Mouse (Mus musculus) mesoderm, embryonic 11.5 days (tissue): Measurements from ENCODE around the gene Sema3e.
A peak's percentile ranks its signal among the peaks of the same experiment; 100 is the strongest.

Experiments used
- DNase-seq: peaks from one replicate; pipeline ENCODE4 v3.0.0-alpha.2; 2012; ENCODE audit warnings: low read depth, low spot score

Gene Sema3e

DNA sequence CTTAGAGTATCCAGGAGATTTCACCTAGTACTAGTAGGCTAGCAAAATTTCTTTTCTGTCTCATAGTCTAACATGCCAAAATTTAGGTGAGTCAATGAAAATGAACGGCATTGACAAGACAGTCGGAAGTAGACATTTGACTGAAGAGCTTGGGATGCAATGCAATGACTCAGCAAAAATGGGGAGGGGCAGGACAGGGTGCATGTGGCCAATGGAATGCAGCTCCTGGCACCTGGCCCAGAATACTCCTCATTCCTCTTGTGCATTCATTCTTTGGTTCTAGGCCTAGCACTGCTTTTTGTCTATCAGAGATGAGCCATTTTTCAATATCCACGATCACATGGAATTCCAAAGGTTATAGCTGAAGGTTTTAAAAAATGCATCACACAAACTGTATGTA lies 48.1 kb downstream of the Sema3e start:
- DNase-seq, result no peak

DNA sequence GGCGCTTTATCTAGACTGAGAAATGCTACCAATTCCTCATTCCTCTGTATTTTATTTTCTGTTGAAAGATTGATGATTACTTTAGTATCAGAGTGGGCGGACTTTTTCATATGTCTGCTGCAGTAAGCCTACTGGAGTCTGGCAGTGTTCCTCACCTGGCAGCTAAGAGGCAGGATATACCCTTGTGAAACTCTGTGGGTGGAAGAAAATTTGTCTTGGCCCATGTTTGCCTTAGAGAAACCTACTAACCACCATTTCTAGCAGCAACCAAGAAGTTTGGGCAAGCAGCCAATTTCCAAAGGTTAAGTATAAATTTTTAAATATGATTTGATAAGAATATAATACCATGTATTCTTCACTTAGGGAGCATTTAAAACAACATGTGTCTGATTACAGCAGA lies 63.0 kb downstream of the Sema3e start:
- no peak for DNase-seq

- DNase-seq, result no peak
Observed at GRCm38 (mm10) chr5:14089875-14090608, 65.0 kb downstream of the Sema3e start.

DNA sequence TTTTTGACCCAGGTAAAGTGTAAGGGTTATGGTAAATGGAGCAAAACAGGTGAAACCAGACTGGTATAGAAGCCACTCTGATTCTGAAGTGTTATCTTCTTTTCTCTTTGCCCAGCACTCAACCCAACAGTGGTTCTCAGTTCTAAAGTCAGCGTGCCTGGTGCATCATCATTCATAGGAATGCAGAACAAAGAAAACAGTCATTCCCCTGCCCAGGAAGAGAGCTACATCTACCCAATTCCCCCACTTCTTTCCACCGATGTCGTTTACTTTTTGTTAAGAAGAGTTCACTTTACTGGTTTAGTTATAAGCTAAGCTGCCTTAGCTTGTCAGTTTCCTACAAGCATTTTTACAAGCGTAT lies 65.5 kb downstream of the Sema3e start:
- no peak for DNase-seq

- DNase-seq, result no peak
Observed at GRCm38 (mm10) chr5:14092262-14092776, 67.2 kb downstream of the Sema3e start.

DNA sequence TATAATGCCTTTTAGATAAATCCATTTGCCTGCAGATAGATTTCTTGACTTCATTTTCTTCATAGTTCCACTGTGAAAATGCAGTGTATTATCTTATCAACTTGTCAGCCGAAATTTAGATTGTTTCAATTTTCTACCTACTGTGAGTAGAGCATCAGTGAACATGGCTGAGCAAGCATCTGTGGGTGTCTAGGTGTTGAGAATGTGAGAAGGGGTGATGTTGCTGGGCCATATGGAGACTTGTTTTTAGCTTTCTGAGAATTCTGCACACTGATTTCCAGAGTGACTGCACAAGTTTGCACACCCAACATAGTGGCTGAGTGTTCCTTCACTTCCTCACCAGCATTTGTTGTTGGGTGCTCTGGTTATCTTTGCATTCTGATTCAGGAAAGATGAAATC lies 71.1 kb downstream of the Sema3e start:
- no peak for DNase-seq

- no peak for DNase-seq
Observed at GRCm38 (mm10) chr5:14098677-14099076, 73.6 kb downstream of the Sema3e start.

DNA sequence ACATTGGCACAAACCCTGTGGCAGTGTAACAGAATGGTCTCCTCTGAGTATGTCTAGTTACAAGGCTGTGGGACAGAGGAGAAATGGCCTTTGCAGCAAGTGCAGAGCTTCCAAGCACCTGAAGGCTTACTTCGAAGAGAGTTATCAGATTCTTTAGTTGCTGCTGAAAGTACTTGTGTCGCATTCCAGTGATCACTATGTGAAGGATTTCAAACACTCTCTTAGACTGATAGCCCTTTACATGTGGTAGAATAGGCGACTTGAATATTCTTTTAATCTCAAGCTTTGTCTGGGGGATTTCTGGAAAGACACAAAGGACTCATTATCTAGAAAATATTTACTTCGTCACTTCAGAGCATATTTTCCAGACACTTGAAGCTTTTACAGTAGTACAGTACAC lies 82.3 kb downstream of the Sema3e start:
- no peak for DNase-seq

GRCm38 (mm10) chr5:14109001-14109400 lies 83.9 kb downstream of the Sema3e start:
- no peak for DNase-seq

DNA sequence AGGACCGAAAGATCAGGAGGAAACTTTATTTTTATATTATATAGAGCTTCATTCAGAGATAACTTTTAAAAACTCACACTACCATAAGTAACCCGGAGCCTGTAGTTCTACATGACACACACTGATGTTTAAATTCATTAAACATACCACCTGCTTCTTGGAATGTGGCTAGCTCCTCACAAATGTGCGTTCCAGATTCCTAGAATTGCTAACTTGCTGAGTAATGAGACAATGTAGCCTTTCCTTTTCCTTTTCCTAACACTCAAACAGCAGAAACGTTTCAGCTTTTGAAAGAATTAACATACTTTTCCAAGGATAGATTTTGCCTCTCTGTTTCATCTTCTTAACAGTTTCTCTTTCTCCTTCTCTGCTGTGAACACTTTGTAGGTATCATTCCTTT lies 86.3 kb downstream of the Sema3e start:
- DNase-seq, result no peak

- no peak for DNase-seq
Observed at GRCm38 (mm10) chr5:14121902-14122301, 96.8 kb downstream of the Sema3e start.

DNA sequence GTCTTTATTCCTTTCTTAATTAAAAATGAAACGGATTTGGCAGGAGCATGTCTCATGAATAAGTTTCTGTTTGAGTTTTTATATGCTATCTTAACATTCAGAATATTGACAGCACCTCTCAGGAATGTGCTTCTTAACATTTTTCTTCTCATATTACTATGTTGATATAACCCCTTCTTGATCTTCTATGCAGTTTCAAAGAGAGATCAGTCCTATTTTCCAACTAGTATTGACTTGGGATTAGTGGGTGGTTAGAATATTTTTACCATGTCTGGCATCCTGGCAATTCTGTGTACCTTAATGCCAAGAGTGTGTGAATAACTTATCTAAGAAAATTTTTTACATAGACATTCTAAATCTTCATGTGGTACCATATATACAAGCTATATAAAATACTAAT lies 101.5 kb downstream of the Sema3e start:
- DNase-seq, result no peak

GRCm38 (mm10) chr5:14135929-14136328 lies 110.9 kb downstream of the Sema3e start:
- no peak for DNase-seq

DNA sequence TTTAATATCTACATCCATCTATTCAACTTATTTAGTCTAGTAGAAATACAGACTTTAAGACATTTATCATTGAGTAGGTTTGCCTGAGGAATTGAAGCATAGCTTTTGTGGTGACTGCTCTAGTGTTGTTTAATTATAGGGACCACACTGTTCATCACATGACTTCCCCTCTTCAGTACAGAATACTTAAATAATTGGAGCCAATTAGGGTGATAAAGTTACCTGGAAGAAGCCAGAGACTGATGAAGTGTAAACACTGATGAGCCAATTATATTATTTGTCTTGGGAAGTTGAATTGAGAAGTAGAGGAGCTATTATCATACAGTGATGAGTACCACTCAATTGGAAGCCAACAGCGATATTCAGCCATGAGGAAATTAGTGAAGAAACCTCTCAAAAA lies 113.6 kb downstream of the Sema3e start:
- DNase-seq, result no peak

DNA sequence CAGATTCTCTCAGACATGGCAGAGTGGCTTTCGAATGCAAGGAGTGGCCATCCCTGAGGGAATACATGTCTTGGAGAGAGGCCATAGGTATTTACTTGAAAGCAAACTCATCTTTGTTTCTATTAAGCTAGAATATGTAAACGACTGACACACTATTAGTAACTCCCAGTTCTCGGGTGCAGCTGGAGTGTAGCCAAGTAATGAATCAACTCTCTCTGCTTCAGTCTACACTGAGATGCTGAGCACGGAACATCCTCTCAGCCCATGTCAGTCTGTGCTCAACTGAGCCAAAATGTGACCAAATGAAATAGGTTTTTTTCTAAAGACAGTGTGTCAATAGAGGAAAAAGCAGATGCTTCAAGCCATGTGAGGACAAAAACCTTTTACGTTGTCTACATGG lies 137.5 kb downstream of the Sema3e start:
- DNase-seq, result no peak

GRCm38 (mm10) chr5:14163280-14163679 lies 138.2 kb downstream of the Sema3e start:
- DNase-seq, result no peak

DNA sequence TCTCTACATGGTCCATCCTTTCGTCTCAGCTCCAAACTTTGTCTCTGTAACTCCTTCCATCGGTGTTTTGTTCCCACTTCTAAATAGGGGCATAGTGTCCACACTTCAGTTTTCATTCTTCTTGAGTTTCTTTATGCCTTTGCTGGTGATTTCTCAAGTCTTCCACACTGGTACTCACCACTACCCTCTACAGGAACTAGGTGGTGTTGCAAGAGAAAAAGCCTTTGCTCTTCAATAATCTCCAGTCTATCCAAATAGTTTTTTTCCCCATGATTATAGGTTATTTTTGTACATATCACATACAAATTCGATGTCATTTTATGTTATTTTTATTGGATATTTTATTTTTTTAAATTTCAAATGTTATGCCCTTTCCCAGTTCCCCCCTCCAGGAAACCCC lies 142.7 kb downstream of the Sema3e start:
- peak; percentile 6 for DNase-seq

GRCm38 (mm10) chr5:14173355-14174183 lies 148.5 kb downstream of the Sema3e start:
- DNase-seq, result no peak

- no peak for DNase-seq
Observed at GRCm38 (mm10) chr5:14180571-14180970, 155.5 kb downstream of the Sema3e start.

DNA sequence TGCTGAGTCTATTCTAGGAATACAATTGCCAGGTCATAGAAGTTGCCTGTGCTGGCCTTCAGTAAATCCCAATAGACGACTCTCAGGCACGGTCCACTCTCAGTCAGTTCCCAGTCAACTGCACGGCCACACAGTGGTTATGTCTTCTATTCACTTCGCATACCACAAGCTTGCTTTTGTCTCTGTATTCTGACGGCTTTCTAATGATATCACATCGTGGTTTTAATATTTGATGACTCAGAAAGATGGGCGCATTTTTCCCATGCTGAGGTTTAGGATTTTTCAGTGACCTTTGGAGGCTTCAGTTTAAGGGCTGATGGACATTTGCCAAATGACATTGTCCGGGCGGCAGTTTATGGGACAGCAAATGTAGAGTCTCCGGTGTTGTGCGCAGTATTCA lies 157.1 kb downstream of the Sema3e start:
- DNase-seq, result no peak

DNA sequence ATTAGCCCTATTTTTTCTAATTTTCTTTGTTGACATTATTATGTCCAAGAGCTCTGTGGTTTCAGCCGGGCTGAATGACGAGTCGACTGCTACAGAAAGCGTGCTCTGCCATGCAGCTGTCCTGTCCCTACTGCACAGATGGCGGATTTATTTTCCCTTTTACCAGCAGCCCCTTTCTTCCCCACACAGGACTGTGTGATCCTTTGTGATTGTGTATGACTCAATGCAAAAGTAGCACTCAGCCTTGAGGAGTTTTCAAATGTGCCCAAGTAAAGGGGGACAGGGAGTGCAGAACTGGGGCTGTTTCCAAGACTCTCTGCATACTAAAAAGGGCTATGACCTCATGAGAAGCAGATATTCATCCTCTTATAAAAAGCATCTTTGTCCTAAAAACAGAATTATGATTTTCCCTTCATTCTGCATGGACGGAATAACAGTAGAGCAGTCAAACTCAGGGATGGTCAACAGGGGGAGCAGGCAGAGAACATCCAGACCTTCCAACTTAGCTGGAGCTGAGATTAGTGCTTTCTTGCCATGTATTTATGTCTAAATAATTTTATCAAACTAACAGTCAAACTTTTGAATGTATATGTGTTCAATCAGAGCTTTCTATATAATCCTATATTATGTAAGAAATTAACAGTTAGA lies 170.2 kb downstream of the Sema3e start:
- DNase-seq, result peak; percentile 23

DNA sequence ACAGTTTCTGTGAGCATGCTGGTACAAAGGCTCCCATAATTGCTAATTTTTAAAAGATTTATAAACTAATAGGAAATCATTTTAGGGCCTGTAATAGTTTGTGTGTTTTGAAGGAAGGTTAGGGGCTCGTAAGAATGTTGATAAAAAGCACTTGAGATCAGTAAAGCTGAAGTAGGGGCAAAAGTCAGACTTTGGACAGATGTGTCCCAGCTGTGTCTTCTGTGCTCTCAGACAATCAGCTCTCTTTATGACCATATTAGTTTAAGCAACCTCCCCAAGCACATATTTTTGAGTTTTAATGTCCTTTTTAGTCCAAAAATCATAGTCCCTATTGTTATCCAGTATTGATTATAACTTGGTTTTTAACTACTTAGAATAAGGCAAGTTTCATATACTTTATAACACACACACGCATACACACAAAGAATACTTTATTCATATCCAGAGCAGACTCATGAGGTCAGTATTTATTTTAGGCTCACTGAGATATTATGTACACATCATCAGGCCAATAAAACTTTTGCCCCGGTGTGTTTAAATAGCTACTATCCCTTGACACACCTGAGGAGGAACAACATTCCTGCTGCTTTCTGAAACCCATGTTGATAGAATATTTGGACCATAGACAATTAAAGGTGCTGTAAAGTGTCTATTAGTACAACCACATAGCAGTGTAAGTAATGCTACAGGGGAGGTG lies 173.4 kb downstream of the Sema3e start:
- no peak for DNase-seq
